Mouse (Mus musculus) CH12.LX (cell line): ENCODE measurements around the gene 1810062G17Rik. TPM values are rescaled to one million over a fixed set of nuclear protein-coding genes. Genes with fewer than 3 reads are reported as not detected.

Source experiments
- DNase-seq: peaks from one replicate; pipeline ENCODE4 v3.0.0-alpha.2; 2013; ENCODE audit errors: extremely low read depth
- H3K27ac ChIP-seq: 2 replicates; pipeline ENCODE4 v1.5.1; 2012; ENCODE audit warnings: low read depth, mild to moderate bottlenecking, control low read depth, moderate library complexity; ENCODE audit not compliant: insufficient read depth
- H3K27me3 ChIP-seq: replicated peaks from 2 replicates; pipeline ENCODE3; 2012; ENCODE audit warnings: inconsistent platforms
- H3K36me3 ChIP-seq, 2 experiments: replicated peaks in 1 of 2; 2 replicates each; pipeline versions ENCODE3 to v1.6.1; 2012; ENCODE audit warnings: inconsistent platforms in 1 of 2, low read length in 1 of 2, mild to moderate bottlenecking in 1 of 2, mixed read lengths in 1 of 2, moderate library complexity in 1 of 2; ENCODE audit not compliant: control insufficient read depth in 1 of 2, insufficient read depth in 1 of 2
- H3K4me1 ChIP-seq, 2 experiments: 2 replicates each; pipeline ENCODE4 v1.6.1; 2012; ENCODE audit warnings: inconsistent platforms in 1 of 2, moderate library complexity in 1 of 2; ENCODE audit not compliant: insufficient read depth in 2 of 2, control insufficient read depth in 1 of 2
- H3K4me2 ChIP-seq: 2 replicates; pipeline ENCODE4 v1.6.1; 2012; ENCODE audit warnings: low read depth, mild to moderate bottlenecking, control low read depth; ENCODE audit not compliant: poor library complexity, insufficient read depth, severe bottlenecking
- H3K4me3 ChIP-seq, 3 experiments: fragments of 150-350 bp in 1 of 3; sonication (generic) in 1 of 3; replicated peaks in 1 of 3; 2 replicates each; pipeline versions ENCODE3 to v1.5.1; 2011 to 2012; ENCODE audit warnings: low read depth in 2 of 3, low read length in 2 of 3, mild to moderate bottlenecking in 2 of 3, moderate library complexity in 2 of 3, control low read depth in 1 of 3, improper control_type of control experiment in 1 of 3, inconsistent platforms in 1 of 3, mixed read lengths in 1 of 3; ENCODE audit not compliant: poor library complexity in 1 of 3
- H3K79me2 ChIP-seq: replicated peaks from 2 replicates; pipeline ENCODE4 v1.6.1; 2012; ENCODE audit warnings: mild to moderate bottlenecking, moderate library complexity; ENCODE audit not compliant: control insufficient read depth, poor library complexity, insufficient read depth, severe bottlenecking; ENCODE audit errors: extremely low read depth
- H3K9ac ChIP-seq: 2 replicates; pipeline ENCODE4 v1.6.1; 2012; ENCODE audit warnings: low read depth, mild to moderate bottlenecking, control low read depth, moderate library complexity; ENCODE audit not compliant: insufficient read depth
- H3K9me3 ChIP-seq: replicated peaks from 2 replicates; pipeline ENCODE3; 2012; ENCODE audit warnings: low read length, inconsistent platforms, mixed read lengths
- CTCF ChIP-seq, 2 experiments: IDR thresholded peaks in 1 of 2; conservative IDR thresholded peaks in 1 of 2; 2 replicates each; pipeline ENCODE4 v1.5.1; 2011 to 2012; ENCODE audit warnings: low read depth in 2 of 2, low read length in 2 of 2, improper control_type of control experiment in 1 of 2, inconsistent platforms in 1 of 2, mild to moderate bottlenecking in 1 of 2, moderate library complexity in 1 of 2
- ETS1 ChIP-seq: conservative IDR thresholded peaks from 2 replicates; pipeline ENCODE4 v1.6.1; 2012; ENCODE audit warnings: low read depth, mild to moderate bottlenecking, inconsistent platforms, low read length, improper control_type of control experiment, moderate library complexity
- IRF4 ChIP-seq: IDR thresholded peaks from 2 replicates; pipeline ENCODE4 v1.6.1; 2014; ENCODE audit warnings: low read depth, mild to moderate bottlenecking, inconsistent platforms, low read length, improper control_type of control experiment
- MAFK ChIP-seq: IDR thresholded peaks from 2 replicates; pipeline ENCODE4 v1.6.1; 2011; ENCODE audit warnings: low read length, improper control_type of control experiment; ENCODE audit not compliant: insufficient replicate concordance
- MEF2A ChIP-seq: IDR thresholded peaks from 2 replicates; pipeline ENCODE4 v1.6.1; 2014; ENCODE audit warnings: low read depth, mild to moderate bottlenecking, inconsistent platforms, low read length, improper control_type of control experiment, borderline replicate concordance
- NELFE ChIP-seq: IDR thresholded peaks from 2 replicates; pipeline ENCODE4 v1.6.1; 2011; ENCODE audit warnings: low read depth, low read length, improper control_type of control experiment
- NRF1 ChIP-seq: IDR thresholded peaks from 2 replicates; pipeline ENCODE4 v1.6.1; 2014; ENCODE audit warnings: low read depth, mild to moderate bottlenecking, inconsistent platforms, low read length, improper control_type of control experiment, moderate library complexity
- PAX5 ChIP-seq: IDR thresholded peaks from 2 replicates; pipeline ENCODE4 v1.6.1; 2012; ENCODE audit warnings: low read length, inconsistent platforms, mixed read lengths
- POLR2A ChIP-seq: IDR thresholded peaks from 2 replicates; pipeline ENCODE4 v1.6.1; 2011; ENCODE audit warnings: low read depth, mild to moderate bottlenecking, improper control_type of control experiment, low read length
- RAD21 ChIP-seq: IDR thresholded peaks from 2 replicates; pipeline ENCODE4 v1.6.1; 2011; ENCODE audit warnings: low read depth, mild to moderate bottlenecking, low read length, improper control_type of control experiment, moderate library complexity
- SMC3 ChIP-seq: IDR thresholded peaks from 2 replicates; pipeline ENCODE4 v1.6.1; 2011; ENCODE audit warnings: low read depth, low read length, improper control_type of control experiment
- TBP ChIP-seq: conservative IDR thresholded peaks from 2 replicates; pipeline ENCODE4 v1.6.1; 2011; ENCODE audit warnings: low read depth, low read length, improper control_type of control experiment
- UBTF ChIP-seq: IDR thresholded peaks from 2 replicates; pipeline ENCODE4 v1.6.1; 2012; ENCODE audit warnings: low read depth, mild to moderate bottlenecking, inconsistent platforms, low read length, improper control_type of control experiment, moderate library complexity
- USF1 ChIP-seq: IDR thresholded peaks from 2 replicates; pipeline ENCODE4 v1.6.1; 2014; ENCODE audit warnings: low read depth, mild to moderate bottlenecking, inconsistent platforms, low read length, improper control_type of control experiment
- ZC3H11A ChIP-seq: IDR thresholded peaks from 2 replicates; pipeline ENCODE4 v1.6.1; 2012; ENCODE audit warnings: low read depth, mild to moderate bottlenecking, inconsistent platforms, low read length, improper control_type of control experiment
- ZMIZ1 ChIP-seq: IDR thresholded peaks from 2 replicates; pipeline ENCODE4 v1.6.1; 2012; ENCODE audit warnings: low read depth, mild to moderate bottlenecking, inconsistent platforms, low read length, improper control_type of control experiment
- dilution Hi-C: fragments of 300-500 bp; cut with MboI; formaldehyde crosslinking; loops from 2 replicates; pipeline ENCODE4 v1.14.3; 2020; ENCODE audit warnings: low sequenced_read_pairs; ENCODE audit not compliant: extremely low pct_unique_long_range_greater_than_20kb, extremely low pct_ligation_motif_present
- in situ Hi-C: fragments of 300-500 bp; cut with MboI; formaldehyde crosslinking; loops from 3 replicates; pipeline ENCODE4 v1.14.3; 2019; ENCODE audit warnings: low sequenced_read_pairs, low pct_ligation_motif_present, low pct_unique_long_range_greater_than_20kb, mixed read lengths
- polyA plus RNA-seq: library from polyadenylated mRNA; unstranded; fragments of >175 nt; gene quantifications from 2 replicates; pipeline ENCODE4 v1.2.1, GENCODE M21; 2012; ENCODE audit warnings: low read depth; ENCODE audit not compliant: insufficient read length
- total RNA-seq, 2 experiments: library from RNA; depleted of rRNA; stranded (reverse); fragments of 300-350 nt in 1 of 2; fragments of >200 nt in 1 of 2; gene quantifications; 2 replicates each; pipeline ENCODE4 v1.2.3; 2012 to 2014

Gene 1810062G17Rik
- total and polyA plus RNA-seq, 3 experiments, result 3.1 to 3.9 (median 3.3) TPM

DNA sequence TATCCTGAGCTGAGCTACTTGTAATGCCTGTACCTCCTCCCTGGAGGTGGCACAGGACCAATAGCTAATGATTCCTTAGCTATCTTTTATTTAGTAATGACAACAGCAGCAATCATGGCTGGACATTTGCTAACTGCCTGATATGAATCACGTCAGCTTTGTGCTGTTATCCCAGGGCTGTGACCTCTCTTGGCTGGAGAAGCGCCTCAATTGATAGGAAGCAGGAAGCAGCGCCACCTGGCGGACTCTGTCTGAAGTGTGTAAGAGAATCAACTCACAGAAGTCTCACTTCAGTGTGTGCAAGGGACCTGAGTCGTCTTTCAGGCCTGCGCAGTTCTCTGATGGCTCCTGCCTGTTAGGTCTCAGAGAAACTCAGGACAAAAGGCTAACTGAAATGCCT, 19.7 kb downstream of the 1810062G17Rik start:
- DNase-seq, result peak; percentile 96
- TF ChIP-seq USF1, result no peak
- 0 out of 2 replicates have a peak, but pooled peaks have one; percentile 39 for TF ChIP-seq TBP
- no peak for TF ChIP-seq ETS1
- peak; percentile 87 for TF ChIP-seq RAD21
- TF ChIP-seq SMC3, result peak; percentile 97
- TF ChIP-seq NRF1, result peak; percentile 72
- TF ChIP-seq MEF2A, result no peak
- TF ChIP-seq PAX5, result no peak
- TF ChIP-seq CTCF (conservative IDR thresholded peaks at IDR 0.05 in 1 of 2, IDR thresholded peaks at IDR 0.05 in 1 of 2; ENCODE audit: low read depth in 2 of 2, low read length in 2 of 2), result peak; percentile 78 to 94
- TF ChIP-seq ZMIZ1, result no peak
- peak; percentile 42; the same call in 1 of the 2 replicates for TF ChIP-seq IRF4
- peak; percentile 58; the same call in 1 of the 2 replicates for TF ChIP-seq ZC3H11A
- no peak for TF ChIP-seq MAFK
- in situ Hi-C loops (loop anchor here (10.0 kb wide), 1 partner anchor 51 kb away; no protein-coding TSS in a partner anchor), dilution Hi-C loops (no loop called here)
- Histone ChIP-seq H3K4me3 (peak overlapping the region in 2 of 3 experiments; percentile 3 to 35), H3K36me3 (no peaks in the 10 kb centered on the region), H3K79me2 (no peaks in the 10 kb centered on the region), H3K27me3 (no peaks in the 10 kb centered on the region), H3K4me2 (peak overlapping the region; percentile 97), H3K27ac (no peak overlapping the region), H3K4me1 (peaks cover 0 to 18% of the 10 kb centered on the region in 2 experiments; a peak in 2 of 4 replicates), H3K9me3 (peaks cover 5% of the 10 kb centered on the region), H3K9ac (peak overlapping the region; percentile 70)

- DNase-seq, result no peak
- TF ChIP-seq UBTF, result no peak
- TF ChIP-seq NELFE, result no peak
- TF ChIP-seq POLR2A, result no peak
- Histone ChIP-seq H3K4me2 (no peak overlapping the region), H3K27me3 (no peaks in the 10 kb centered on the region), H3K4me1 (peaks cover 0 to 18% of the 10 kb centered on the region in 2 experiments; a peak in 2 of 4 replicates), H3K4me3 (no peak overlapping the region), H3K9ac (no peak overlapping the region), H3K27ac (no peak overlapping the region), H3K9me3 (peaks cover 5% of the 10 kb centered on the region), H3K36me3 (no peaks in the 10 kb centered on the region), H3K79me2 (no peaks in the 10 kb centered on the region)
- in situ Hi-C loops, result loop anchor here (10.0 kb wide), 1 partner anchor 51 kb away; no protein-coding TSS in a partner anchor
- dilution Hi-C loops, result no loop called here
These were observed 20.5 kb downstream of the 1810062G17Rik start for GRCm38 (mm10) chr3:36496273-36496672.
